Mouse (Mus musculus): ENCODE results near the gene Rnf187. TPM values are rescaled to one million over a fixed set of nuclear protein-coding genes. Genes with fewer than 3 reads are reported as not detected.

Gene Rnf187
- total and polyA plus RNA-seq, 3 experiments = 280 to 3,830 (median 337) TPM

- no peak for TF ChIP-seq MEF2A (IDR thresholded peaks at IDR 0.05; ENCODE audit: extremely low read depth, insufficient replicate concordance, low read depth, low read length, poor library complexity, severe bottlenecking)
- no peak for TF ChIP-seq MAFK (IDR thresholded peaks at IDR 0.05; ENCODE audit: borderline replicate concordance, low read depth, low read length)
- TF ChIP-seq CHD1 (IDR thresholded peaks at IDR 0.05; ENCODE audit: low read depth, low read length) = no peak
- no peak for TF ChIP-seq KAT2A (conservative IDR thresholded peaks at IDR 0.05; ENCODE audit: low read depth, low read length)
- TF ChIP-seq SIN3A (IDR thresholded peaks at IDR 0.05; ENCODE audit: low read length) = no peak
- TF ChIP-seq POLR2A (IDR thresholded peaks at IDR 0.05; ENCODE audit: control insufficient read depth in 1 of 2, insufficient read depth in 1 of 2, low read depth in 1 of 2, low read length in 2 of 2, poor library complexity in 1 of 2) = peak in 1 of 2 experiments; percentile 42; a peak in 1 of 4 replicates
- TF ChIP-seq HCFC1 (IDR thresholded peaks at IDR 0.05; ENCODE audit: low read depth, low read length) = no peak
- no peak for TF ChIP-seq CHD2 (IDR thresholded peaks at IDR 0.05; ENCODE audit: low read length)
- 0 out of 2 replicates have a peak, but pooled peaks have one; percentile 16 for TF ChIP-seq GATA1 (IDR thresholded peaks at IDR 0.05; ENCODE audit: low read depth, low read length)
- peak; percentile 85 for TF ChIP-seq TBP (IDR thresholded peaks at IDR 0.05; ENCODE audit: low read depth, low read length)
- 0 out of 2 replicates have a peak, but pooled peaks have one; percentile 0 for TF ChIP-seq ZMIZ1 (IDR thresholded peaks at IDR 0.05; ENCODE audit: low read depth, low read length)
- TF ChIP-seq MAX (IDR thresholded peaks at IDR 0.05; ENCODE audit: low read length) = no peak
- TF ChIP-seq TAL1 (IDR thresholded peaks at IDR 0.05; ENCODE audit: low read length) = no peak
- TF ChIP-seq MXI1 (IDR thresholded peaks at IDR 0.05; ENCODE audit: low read depth, low read length) = no peak
- no peak for TF ChIP-seq ELF1 (IDR thresholded peaks at IDR 0.05; ENCODE audit: low read depth, low read length)
- no peak for TF ChIP-seq BHLHE40 (IDR thresholded peaks at IDR 0.05; ENCODE audit: borderline replicate concordance, low read depth, low read length)
- TF ChIP-seq POLR2AphosphoS5 (IDR thresholded peaks at IDR 0.05; ENCODE audit: borderline replicate concordance, low read depth, low read length) = no peak
Measured at GRCm38 (mm10) chr11:58948542-58949479, 10.1 kb upstream of the Rnf187 start, which contains the start of gene Hist3h2ba (continued).

- peaks cover 0 to 3% of the 10 kb centered on the region in 2 experiments; a peak in 2 of 4 replicates for H3K36me3 ChIP-seq (ENCODE audit: control insufficient read depth in 1 of 2, insufficient read depth in 2 of 2, low read length in 2 of 2)
- H3K27me3 ChIP-seq (ENCODE audit: control insufficient read depth in 1 of 2, insufficient read depth in 2 of 2, low read length in 2 of 2) = peaks cover 4 to 9% of the 10 kb centered on the region in 2 experiments
- DNase-seq (ENCODE audit: low read depth, low spot score) = no peak
- no peak overlapping the region for H3K27ac ChIP-seq (ENCODE audit: control insufficient read depth, low read depth, low read length)
- TF ChIP-seq ZMIZ1 (IDR thresholded peaks at IDR 0.05; ENCODE audit: low read depth, low read length) (peak; percentile 91), ZKSCAN1 (IDR thresholded peaks at IDR 0.05; ENCODE audit: low read depth, low read length) (no peak)
- H3K9me3 ChIP-seq (replicated peaks; ENCODE audit: insufficient read depth, low read length) = no peaks in the 10 kb centered on the region
- H3K9ac ChIP-seq (ENCODE audit: control insufficient read depth, low read depth, low read length, poor library complexity, severe bottlenecking) = no peak overlapping the region
- H3K4me1 ChIP-seq (ENCODE audit: control insufficient read depth in 1 of 2, insufficient read depth in 2 of 2, low read length in 2 of 2) = 0 out of 4 replicates have a peak, but pooled peaks cover 0 to 3% of the 10 kb centered on the region in 2 experiments
- no peak overlapping the region for H3K4me3 ChIP-seq (ENCODE audit: control insufficient read depth in 1 of 2, insufficient read depth in 1 of 2, low read depth in 2 of 2, low read length in 2 of 2)
- no peaks in the 10 kb centered on the region; the same call in 1 of the 2 replicates for H3K79me2 ChIP-seq (ENCODE audit: control insufficient read depth, insufficient read depth, low read length, poor library complexity)
Measured at GRCm38 (mm10) chr11:58947798-58948528, 9.2 kb upstream of the Rnf187 start.

All from MEL (cell line).